Mouse (Mus musculus) mesoderm, embryonic 11.5 days (tissue): ENCODE results near the gene Creb3.

Source experiments
- DNase-seq: peaks from one replicate; pipeline ENCODE4 v3.0.0-alpha.2; 2012; ENCODE audit warnings: low read depth, low spot score

Gene Creb3

DNA sequence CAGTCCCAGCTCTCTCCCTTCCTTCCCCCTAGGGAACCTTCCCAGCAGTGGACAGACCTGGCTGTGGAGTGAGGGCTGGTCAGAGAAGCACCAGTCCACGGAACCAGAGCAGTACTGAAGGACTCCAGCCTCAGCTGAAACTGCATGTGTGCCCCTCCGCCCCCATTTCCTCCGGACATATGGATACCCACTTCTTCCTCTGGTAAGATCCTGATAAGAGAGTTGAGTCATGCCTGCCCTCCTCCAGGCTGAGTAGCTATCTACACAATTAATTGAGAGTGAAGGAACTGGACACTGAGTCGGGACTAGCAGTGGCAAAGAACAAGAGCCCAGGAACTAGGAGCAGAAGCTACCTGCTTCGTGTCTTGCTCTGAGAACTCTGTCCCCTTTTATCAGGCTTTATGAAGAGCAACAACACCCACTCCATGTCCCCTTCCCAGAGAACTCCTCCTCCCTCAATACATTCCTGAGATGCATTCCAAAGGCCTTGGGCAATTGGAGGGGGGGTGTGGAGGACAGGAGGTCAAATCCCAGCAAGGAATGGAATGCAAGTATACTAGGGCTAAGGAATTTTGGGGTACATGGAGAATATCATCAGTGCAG lies 4.0 kb upstream of the Creb3 start:
- peak; percentile 79 for DNase-seq

DNA sequence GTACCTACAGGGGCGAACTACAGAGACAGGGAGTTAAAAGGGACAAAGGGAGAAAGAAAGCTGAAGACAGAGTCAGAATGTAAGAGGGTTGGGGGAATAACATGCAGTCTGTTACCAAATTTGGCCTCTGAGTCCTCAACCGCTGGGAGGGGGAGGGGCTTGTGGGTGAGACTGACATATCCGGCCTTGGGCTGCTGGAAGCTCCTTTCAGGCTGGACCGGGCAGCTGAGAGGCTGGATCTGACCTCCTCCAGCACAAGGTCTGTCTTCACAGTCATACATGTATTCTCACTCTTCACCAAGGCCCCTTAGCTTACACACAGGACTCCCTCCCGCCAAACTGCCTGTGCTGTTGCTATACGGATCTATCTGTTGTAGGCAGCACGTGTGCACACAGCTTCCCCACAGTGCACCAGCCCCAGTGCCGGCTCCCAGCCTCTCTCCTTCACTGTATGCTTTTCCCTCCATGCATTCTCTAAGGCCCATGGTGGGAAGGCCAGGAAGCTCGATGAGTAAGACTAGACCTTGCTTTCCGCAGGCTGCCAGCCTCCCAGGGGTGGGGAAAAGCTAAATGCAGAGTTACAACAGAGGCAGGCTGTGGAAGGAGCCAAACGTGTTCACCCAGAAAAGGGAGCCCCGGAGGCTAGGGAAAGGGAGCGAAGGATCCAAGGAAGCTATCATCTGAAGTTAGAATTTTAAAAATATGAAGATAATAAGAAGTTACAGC lies 3.3 kb upstream of the Creb3 start:
- peak; percentile 66 for DNase-seq

DNA sequence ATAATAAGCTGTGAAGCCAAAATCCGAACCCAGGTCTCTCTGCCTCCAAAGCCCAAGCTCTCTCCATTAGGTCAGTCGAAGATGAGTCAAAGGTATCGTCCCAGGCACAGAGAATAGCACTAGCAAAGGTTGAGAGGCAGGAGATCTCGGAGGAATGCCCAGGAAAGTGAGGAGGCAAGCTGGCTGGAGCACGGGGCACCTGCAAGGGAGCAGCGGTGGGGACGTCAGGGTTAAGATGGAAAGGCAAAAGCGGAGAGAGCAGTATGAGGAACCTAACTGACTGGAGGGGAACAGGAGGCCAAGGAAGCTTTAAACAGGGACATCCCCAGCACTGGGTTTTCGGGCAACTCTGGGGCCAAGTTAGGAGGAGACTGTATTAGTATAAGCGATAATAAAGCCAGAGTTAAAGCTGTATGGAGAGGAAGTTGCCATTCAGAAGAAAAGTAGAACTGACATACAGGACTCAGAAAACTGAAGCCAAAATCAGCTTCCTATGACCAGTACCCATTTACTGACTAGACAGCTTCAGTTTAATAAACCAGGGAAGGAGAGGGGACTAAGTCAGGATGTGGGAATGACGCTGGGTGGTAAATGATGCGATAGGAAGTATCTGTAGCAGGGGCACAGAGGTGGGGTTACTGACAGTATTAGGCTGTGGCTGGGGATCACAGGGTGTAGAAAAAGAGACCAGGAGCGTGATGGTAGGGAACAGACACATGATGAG lies 2.5 kb upstream of the Creb3 start:
- no peak for DNase-seq

DNA sequence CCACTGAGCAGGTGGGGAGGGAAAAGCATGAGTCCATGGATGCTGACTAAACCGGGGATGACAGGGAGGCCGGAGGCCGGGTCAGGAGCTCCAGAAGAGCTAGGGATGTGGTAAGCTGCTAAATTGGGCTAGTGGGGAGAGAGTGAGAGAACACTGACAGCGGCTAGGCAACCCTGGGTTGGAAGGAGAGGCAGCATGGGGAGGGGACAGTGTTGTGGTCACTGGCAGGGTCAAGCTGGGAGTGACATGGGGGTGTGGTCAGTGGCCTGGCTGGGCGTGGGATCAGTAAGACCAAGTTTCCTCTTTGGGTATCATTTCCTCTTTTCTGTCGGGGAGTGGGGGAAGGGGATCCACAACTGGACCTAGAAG lies 1.9 kb upstream of the Creb3 start:
- no peak for DNase-seq

DNA sequence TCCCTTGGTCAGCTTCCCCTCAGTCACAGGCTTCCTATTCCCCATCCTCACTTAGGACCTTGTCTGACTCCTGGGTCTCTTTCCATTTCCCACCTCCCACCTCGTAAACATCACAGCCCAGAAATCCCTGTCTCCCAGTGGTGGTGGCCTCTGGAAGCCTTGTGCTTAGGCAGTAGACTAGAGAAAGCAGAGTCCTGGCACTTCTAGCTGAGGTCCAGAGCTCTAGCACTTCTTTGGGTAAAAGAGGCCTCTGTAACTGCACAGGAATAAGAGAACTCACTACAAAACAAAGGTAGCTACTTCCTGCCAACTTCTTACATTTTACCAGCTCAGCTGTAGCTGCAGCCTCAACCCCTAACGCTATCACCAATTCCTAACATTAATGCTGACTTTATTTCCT lies 1.2 kb upstream of the Creb3 start:
- no peak for DNase-seq

DNA sequence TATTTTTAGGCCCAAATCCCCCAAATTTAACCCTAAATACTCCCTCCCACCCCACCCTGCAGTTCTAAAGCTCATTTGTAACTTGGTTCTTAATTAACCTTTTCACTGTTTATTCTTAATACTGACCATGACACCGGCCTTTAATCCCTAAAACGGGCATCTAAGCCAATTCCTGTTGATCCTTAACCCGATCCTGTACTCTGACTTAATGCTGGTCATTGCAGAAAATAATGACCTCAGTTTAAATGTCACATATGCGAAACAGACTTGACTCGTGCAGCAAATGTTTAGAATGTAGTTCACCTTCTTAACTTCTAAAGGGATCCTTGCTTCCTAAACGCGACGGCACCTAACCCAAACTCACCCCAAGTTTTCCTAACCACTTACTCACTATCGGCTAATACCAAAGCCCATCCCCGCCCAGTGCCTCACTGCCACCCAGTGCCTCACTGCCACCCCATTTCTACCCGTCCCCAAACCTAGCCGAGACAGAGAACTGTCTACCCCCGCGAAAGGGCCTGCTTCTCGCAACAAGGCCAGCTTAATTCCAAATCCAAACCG lies 616 bp upstream of the Creb3 start:
- no peak for DNase-seq

DNA sequence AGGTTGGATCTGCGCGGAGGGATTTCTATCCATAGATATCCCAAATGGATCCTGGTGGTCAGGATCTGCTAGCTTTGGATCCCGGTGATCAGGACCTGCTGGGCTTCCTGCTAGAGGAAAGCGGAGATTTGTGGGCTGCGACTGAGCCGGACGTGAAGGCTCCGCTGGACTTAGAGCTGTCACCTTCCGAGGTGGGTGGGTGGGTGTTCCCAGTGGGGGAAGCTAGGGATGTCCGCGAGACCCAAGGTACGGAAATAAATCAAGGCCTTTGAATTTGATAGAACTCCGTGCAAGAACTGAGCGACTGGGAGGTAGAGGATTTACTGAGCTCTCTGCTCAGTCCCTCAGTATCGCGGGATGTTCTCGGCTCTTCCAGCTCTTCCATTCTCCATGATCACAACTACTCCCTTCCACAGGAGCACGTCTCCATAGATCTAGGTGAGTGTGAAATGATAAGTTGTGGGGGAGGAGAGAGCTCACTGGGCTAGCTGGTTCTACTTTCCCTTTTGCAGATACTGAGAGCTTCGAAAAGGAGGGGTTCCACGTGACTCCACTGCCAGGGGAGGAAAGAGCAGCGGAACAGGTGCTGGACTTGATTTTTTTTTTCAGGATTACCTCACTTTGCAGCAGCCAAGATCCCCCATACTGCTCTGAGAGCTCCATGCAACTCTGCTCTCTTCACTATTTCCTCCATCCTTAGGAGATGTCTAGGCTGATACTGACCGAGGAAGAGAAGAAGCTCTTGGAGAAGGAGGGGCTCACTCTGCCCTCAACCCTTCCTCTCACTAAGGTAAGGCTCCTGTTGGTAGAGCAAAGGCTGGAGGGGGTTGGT lies 853 bp downstream of the Creb3 start:
- DNase-seq = no peak

DNA sequence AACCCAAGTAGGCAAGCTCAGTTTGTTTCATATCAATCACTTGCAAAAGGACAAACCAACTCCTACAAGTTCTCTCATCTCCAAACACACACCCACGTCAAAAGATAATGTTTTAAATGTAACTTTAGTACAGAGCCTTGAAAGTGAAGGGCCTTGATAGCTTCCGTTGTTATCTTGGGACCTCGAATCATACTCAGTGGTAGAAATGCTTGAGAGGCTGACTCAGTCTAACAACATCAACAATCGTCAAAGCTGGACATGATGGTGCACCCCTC lies 1.4 kb downstream of the Creb3 start:
- DNase-seq = no peak

DNA sequence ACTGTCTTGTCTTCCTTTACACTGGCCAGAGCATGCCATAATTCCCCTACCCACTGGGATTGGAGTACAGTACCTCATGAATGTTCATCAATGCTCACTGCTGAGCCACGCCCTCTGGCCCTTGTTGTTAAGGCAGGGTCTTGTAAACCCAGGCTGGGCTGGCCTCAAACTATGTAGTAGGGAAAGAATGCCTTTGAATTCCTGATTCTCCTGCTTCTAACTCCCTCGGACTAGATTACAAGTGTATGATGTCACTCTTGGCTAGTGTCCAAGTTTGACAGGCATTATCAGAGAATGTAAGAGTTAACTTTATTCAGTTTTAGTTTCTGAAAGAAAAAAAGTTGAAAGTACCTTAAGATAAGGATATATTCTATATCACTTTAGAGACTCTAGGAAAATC lies 2.1 kb downstream of the Creb3 start:
- DNase-seq = peak; percentile 20

DNA sequence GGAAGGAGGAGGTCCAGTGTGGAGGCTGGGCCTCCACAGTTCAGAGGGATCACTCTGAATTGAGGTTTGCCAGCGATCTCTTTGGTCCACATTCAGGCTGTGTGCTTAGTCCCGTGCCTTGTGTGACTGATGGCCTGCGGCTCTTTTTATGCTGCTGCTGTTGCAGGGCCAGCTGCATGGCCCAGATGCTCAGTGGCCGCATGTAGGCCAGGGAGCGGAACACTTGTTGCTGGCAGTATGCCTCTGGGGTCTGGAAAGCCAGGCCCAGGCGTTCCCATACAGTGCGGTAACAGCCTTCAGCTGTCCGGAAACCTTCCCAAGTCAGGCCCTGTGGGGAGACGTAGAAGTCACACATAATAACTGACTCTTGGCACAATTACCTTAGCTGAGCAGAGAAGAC lies 5.0 kb downstream of the Creb3 start:
- DNase-seq = no peak

DNA sequence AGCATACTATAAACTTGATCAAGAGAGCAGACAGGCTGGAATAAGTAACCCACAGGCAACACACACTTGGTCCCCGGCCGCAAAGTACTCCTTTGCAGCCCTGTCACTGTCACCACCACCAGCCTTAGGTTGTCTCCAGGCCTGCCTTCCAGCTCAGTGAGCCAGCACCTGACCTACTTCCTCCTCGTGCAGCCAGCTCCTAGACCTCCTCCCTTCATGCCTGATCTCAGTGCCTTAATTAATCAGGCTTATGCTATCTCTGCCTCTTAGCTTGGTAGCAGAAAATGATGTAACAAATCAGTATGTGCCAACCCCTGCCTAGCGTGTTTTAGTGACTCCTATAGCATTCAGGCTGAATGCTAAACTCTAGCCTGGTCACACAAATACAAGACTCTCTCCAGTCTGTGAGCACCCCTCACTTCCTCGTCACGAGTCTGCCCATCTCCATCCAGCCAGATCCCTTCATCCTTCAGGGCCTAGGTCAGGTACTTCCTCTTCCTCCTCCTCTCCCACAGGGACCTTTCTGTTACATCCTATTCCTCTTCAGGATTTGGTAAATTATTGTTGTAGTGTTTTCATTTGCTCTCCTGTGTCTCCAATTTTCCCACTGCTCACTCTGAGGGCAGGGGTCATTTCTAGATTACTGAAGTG lies 9.4 kb downstream of the Creb3 start:
- no peak for DNase-seq

DNA sequence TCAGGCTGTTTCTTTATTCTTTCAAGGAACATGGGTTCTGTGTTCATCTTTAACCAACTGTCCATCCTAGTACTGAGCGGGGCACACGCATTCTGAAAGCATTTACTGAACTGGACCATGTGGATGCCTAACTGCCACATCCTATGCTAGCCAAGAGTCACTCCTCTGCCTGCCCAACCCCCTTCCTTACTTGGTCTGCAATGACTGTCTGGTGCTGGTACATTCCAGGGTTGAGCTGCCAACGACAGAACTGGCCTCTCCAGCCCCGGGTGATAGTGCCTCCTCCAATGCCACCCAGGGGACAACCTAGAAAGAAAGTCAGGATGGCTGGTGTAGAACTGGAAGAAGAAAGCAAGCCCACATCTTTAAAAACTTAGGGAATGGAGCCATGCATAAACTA lies 11.4 kb downstream of the Creb3 start:
- DNase-seq = no peak

DNA sequence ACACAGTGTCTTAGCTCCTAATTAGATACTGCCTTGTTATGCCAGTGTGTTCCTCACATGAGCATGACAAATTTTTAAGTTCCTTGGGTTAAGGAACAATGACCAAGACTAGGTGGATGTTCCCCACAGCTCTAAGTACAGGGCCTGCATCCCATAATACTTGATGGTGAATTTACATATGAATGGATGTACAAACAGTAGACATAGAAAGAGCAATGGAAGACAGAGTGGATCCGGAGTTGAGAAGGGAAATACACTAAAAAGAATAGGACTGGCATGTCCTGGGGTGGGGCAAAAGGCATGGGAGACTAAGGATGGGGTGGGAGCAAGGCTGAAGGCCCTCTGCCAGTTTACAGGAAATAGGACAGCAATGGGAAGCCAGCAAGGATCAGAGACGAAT lies 13.2 kb downstream of the Creb3 start:
- DNase-seq = no peak

DNA sequence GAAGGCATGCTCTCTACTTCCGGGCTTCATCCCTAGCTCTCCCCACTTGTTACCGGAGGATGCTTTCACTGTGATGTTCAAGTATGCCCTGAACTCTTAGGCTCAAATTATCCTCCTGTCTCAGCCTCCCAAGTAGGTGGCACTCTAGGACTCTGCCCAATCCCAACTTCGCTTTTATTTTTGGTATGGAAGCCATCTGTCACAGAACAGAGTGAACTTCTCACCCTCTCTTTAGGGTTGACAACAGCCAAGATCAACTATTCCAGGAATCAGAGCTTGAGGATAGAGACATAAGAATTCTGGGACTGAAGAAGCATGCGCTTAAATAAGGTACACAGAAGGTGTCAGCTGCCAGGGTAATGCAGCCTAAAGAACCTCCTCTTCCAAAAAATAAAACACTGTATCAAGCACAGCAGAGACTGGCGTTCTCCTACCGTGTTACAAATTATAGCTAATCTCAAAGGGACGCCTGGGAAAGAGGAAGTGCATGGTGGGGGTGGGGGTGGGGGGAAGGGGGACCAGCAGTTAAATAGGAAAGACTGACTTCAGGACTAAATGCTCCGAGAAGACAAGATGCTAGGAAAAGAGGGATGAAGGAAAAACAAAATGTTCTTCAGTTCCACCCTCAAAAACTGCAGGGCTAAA lies 15.2 kb downstream of the Creb3 start:
- DNase-seq = no peak

DNA sequence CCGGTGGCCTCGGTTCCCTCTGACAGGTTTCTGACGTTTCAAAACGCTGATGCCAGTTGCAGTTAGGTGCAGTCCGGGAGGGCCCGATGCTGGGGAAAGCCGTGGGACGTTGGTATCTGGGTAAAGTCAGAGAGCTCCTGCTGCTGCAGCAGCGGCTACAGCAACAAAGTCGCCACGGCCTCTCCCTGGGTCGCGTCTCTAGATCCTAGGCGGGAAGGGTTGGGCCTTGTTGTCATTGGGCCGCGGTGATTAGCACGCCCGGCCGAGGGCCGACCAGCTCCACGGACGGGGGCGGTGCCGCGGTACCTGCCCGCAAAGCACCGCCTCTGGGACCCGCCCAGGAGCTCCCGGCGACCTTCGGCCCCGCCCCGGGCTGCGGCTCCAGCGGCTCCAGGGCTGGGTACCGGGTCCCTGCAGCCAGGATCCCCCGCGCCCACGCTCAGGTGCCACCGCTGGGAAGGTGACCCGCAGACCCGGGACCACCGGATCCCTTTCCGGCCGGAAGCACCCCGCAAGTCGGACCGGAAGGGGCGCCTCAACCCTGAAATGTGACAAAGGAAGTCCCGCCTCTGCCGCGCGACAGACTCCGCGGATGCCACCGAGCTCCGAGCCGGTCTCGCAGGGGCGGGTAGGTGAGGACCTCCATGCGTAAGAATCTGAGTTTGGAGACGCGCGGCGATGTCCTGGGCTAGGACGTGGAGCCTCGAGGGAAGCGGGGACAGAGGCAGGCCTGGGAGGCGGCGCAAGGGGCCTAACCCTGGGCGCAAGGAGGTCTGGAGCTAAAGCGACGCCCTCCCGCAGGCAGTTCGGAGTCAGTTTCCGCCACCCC lies 16.5 kb downstream of the Creb3 start, which contains the start of the genes Rgp1 and Gba2:
Rgp1 (plus strand) TSS at position 340 of the 829 bp plus-strand sequence.
Gba2 (minus strand) TSS at position 498 of the 829 bp plus-strand sequence.
- DNase-seq = peak; percentile 79

DNA sequence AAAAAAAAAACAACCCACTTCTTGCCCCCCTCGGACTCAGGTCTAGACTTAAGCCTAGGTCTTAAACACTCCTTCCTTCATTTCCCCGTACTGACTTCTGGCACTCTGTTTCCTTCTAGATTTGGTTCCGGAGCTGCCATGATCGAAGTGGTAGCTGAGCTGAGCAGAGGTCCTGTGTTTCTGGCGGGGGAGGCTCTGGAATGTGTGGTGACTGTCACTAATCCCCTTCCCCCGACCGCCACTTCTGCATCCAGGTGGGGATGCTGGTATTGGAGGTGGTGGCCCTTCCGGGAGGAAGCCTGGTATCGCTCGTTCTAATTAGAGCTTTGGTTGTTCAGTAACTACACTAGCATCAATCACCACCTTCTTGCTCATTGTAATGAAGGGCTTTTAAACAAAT lies 17.1 kb downstream of the Creb3 start:
- DNase-seq = no peak

DNA sequence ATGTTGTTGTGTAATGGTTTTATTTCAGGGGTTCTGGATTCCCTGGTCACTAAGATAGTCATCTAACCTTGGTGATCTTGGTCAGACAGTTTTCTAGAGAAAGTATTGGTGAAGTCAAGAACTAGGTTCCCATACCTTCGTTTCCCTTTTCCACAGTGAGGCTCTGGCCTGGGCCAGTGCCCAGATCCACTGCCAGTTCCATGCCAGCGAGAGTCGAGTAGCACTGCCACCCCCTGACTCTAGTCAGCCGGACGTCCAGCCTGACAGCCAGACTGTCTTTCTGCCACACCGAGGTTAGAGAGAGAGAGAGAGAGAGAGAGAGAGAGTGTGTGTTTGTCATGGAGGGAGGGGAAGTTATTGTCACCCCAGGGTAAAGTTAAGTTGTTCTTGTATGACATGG lies 17.6 kb downstream of the Creb3 start:
- DNase-seq = no peak

DNA sequence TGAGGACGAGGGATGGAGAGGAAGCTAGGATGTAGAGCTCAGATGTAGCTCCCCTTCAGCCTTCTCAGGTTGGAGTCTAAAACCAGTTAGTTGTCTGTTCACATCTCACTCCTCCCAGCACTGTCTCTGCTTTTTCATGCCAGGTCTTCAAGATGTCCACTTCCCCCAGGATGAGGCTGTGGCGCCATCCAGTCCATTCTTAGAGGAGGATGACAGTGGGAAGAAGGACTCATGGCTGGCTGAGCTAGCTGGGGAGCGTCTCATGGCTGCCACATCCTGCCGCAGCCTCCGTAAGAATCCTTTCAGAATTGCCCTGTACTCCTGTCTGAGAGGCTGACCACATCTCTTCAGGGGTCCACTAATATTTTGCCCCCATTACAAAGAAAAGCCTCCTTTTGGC lies 18.6 kb downstream of the Creb3 start:
- DNase-seq = no peak

DNA sequence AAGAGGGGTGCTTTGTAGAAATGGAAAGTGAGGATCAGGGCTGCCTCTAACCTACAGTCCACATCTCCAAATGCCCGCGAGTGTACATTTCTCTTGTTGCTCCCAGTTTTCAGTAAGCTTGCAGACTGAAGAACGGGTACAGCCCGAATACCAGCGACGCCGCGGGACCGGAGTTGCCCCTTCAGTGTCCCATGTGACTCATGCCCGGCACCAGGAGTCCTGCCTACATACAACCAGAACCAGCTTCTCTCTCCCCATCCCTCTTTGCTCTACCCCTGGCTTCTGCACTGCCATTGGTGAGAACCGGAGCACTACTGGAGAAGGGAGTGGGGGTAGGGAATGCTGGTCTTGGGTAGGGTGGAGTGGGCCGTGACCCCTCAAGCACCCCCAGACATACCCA lies 19.2 kb downstream of the Creb3 start:
- DNase-seq = no peak

DNA sequence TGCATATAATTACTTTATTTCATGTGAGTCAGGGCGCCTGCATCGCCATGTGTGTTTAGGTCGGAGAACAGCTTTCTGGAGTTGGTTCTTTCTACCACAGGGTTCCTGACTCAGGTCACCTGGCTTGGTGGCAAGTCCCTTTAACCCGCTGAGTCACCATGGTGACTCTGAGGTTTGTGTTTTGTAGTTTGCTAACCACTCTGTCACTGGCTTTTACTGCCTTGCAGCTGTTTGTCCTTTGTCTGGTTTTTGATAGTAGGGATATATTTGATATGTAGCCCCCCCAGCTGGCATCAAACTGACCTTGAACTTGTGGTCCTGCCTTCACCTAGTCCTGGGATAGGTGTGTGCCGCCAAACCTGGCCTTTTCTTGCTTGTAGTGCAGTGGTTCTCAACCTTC lies 20.1 kb downstream of the Creb3 start:
- DNase-seq = no peak
